Mouse (Mus musculus): ENCODE measurements around the gene Josd1.

DNA sequence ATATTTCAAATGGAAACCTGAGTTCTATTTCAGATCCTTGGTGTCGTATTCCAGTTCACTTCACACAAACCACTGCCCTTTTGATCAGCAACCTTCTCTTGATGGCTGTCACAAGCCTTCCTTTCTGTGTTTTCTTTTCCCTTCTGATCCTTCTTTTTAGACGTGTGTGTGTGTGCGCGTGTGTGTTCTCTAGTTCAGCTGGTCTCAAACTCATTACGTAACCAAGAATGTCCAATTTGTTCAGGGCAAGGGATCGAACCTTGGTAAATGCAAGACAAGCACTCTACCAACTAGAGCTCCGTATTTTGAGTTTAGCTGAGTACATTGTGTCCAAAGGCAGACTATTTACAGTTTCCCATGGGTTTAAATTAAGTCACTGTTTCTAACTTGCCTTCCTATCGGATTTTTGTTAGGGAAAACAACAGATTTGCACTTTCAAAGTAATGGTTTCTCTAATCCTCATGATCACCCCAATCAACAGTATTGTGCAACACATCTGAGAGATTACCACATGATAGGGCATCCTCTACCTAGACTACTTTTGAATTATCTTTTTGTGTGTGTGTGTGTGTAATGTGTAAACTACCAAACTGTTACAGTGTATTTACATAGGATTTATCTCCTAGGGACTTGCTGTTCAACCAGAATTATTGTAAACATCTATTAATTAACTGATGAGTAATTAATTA is 693 bp upstream of the Josd1 start:
- TF ChIP-seq POLR2A (IDR thresholded peaks at IDR 0.05; ENCODE audit: extremely low read depth, insufficient read depth, low read length) (no peak), CTCF (IDR thresholded peaks at IDR 0.05; ENCODE audit: extremely low read depth, insufficient read depth, low read length) (no peak)
